Mouse (Mus musculus): Measurements from ENCODE around the gene Gm5134. TPM values are rescaled to one million over a fixed set of nuclear protein-coding genes. Genes with fewer than 3 reads are reported as not detected.

The Gm5134 gene
- polyA plus RNA-seq, 1 experiment from 2014 or later, result 0.11 TPM

Small RNAs within 50 kb of the gene (microRNA-seq; reads per million reads assigned to microRNA genes)
- gene Mir6409, result not detected

Other genes with a start within 250 kb of the Gm5134 start
- 28.7 and 31.6 TPM in 2 replicates for gene Cabin1, start 190.2 kb upstream of the Gm5134 start, polyA plus RNA-seq (2014; fragmentation: Nextera tagmentation; extraction: Ambion mirVana)
- gene Ddt, start 181.1 kb upstream of the Gm5134 start, polyA plus RNA-seq (2014; fragmentation: Nextera tagmentation; extraction: Ambion mirVana), result 89.8 and 94.7 TPM in 2 replicates
- not detected in 2 replicates for gene Gm20441, start 173.6 kb upstream of the Gm5134 start, polyA plus RNA-seq (2014; fragmentation: Nextera tagmentation; extraction: Ambion mirVana)
- 1.0 and 1.2 TPM in 2 replicates for gene Gstt3, start 173.1 kb upstream of the Gm5134 start, polyA plus RNA-seq (2014; fragmentation: Nextera tagmentation; extraction: Ambion mirVana)
- 4.9 and 6.1 TPM in 2 replicates for gene Gstt1, start 155.9 kb upstream of the Gm5134 start, polyA plus RNA-seq (2014; fragmentation: Nextera tagmentation; extraction: Ambion mirVana)
- not detected in 2 replicates for gene Gstt4, start 132.0 kb upstream of the Gm5134 start, polyA plus RNA-seq (2014; fragmentation: Nextera tagmentation; extraction: Ambion mirVana)
- 6.3 and 8.4 TPM in 2 replicates for gene Gstt2, start 117.1 kb upstream of the Gm5134 start, polyA plus RNA-seq (2014; fragmentation: Nextera tagmentation; extraction: Ambion mirVana)
- gene Mif, start 94.3 kb upstream of the Gm5134 start, polyA plus RNA-seq (2014; fragmentation: Nextera tagmentation; extraction: Ambion mirVana), result 1,631 and 1,834 TPM in 2 replicates
- 0.62 and 1.6 TPM in 2 replicates for gene Derl3, start 61.1 kb upstream of the Gm5134 start, polyA plus RNA-seq (2014; fragmentation: Nextera tagmentation; extraction: Ambion mirVana)
- 268 and 274 TPM in 2 replicates for gene Smarcb1, start 32.9 kb upstream of the Gm5134 start, polyA plus RNA-seq (2014; fragmentation: Nextera tagmentation; extraction: Ambion mirVana)
- 5.5 and 6.4 TPM in 2 replicates for gene Chchd10, start 21.4 kb upstream of the Gm5134 start, polyA plus RNA-seq (2014; fragmentation: Nextera tagmentation; extraction: Ambion mirVana)
- 33.6 and 34.6 TPM in 2 replicates for gene Mmp11, start 18.0 kb upstream of the Gm5134 start, polyA plus RNA-seq (2014; fragmentation: Nextera tagmentation; extraction: Ambion mirVana)
- gene Gm867, start 13.8 kb upstream of the Gm5134 start, polyA plus RNA-seq (2014; fragmentation: Nextera tagmentation; extraction: Ambion mirVana), result 0.48 and 1.5 TPM in 2 replicates
- gene Vpreb3, start 11.5 kb upstream of the Gm5134 start, polyA plus RNA-seq (2014; fragmentation: Nextera tagmentation; extraction: Ambion mirVana), result 0.47 and 0.70 TPM in 2 replicates
- 33.2 and 34.3 TPM in 2 replicates for gene Zfp280b, start 78.1 kb downstream of the Gm5134 start, polyA plus RNA-seq (2014; fragmentation: Nextera tagmentation; extraction: Ambion mirVana)
- gene Slc5a4b, start 156.4 kb downstream of the Gm5134 start, polyA plus RNA-seq (2014; fragmentation: Nextera tagmentation; extraction: Ambion mirVana), result not detected in 2 replicates
- not detected in 2 replicates for gene Slc5a4a, start 192.9 kb downstream of the Gm5134 start, polyA plus RNA-seq (2014; fragmentation: Nextera tagmentation; extraction: Ambion mirVana)

All from midbrain, embryonic 11.5 days (tissue).